Mouse (Mus musculus) cerebellum, postnatal 4 days (tissue): ENCODE measurements at regions not wholly inside any gene's neighbourhood (a gene's known extent, or its start where the extent isn't known, plus 50 kb on each side); places are given as distances from the start of the nearest gene placed in this dataset.

ENCODE experiments used
- DNase-seq, 2 experiments: peaks; one replicate each; pipeline ENCODE4 v3.0.0; 2022; ENCODE audit warnings: low spot score in 2 of 2, mixed read lengths in 1 of 2

DNA sequence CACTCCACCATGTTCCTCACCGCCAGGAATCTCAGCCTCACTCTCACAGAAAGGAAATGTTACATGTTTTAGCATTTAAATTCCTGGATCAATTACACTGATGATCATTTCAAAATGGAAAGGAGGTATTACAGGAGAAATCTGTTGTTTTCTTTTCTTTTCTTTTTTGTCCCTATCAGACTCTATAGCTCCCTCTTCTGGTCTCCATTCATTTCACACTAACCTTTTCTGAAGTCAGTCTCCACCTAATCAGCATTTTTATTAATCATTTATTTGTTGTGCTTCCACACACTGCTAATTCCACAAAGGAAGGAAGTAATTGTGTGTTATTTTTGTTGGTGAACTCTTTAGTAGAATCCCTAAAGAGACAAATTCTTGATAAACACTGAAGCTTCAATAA, 130.5 kb upstream of the Car10 start:
- DNase-seq, result no peak

- no peak for DNase-seq
These were observed 98.2 kb upstream of the Car10 start for GRCm38 (mm10) chr11:92999603-93000002.

DNA sequence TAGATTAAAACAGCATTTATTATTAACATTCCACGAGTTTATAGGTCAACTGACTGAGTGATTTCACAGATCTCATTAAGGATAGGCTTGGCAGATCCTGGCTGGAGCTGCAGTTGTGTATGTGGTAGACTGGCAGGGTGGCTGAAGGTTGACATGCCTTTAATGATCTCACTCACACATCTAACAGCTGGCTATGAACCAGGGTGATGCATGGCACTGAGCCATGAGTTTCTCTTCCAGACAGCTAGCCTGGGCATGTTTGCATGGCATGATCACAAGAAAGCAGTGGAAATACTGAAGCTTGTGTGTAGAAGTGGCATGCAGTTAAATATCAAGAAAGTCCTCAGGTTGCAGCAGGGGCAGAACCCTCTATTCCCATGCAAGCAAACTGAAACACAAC, 91.8 kb upstream of the Car10 start:
- peak in 1 of 2 experiments; percentile 2 for DNase-seq

- DNase-seq, result no peak
These were observed 71.8 kb upstream of the Car10 start for GRCm38 (mm10) chr11:93025981-93026380.

DNA sequence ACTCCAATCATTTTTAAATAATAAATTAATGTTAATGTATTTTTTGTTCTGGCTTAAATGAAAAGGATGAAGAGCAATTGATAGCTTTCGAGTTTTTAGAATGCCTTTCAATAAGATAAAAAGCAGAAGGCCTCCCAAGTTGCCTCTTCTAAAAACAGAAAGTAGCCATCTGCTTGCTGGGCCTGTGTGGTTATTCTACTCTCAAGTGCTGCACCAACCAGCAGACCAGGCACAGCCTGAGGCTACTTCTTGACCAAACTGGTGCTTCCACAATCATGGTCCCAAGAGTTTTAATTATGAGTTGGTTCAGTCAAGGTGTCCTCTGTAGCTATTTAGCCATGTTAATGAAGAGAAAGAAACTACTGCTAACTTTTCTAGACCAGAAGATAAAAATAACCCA, 62.3 kb upstream of the Car10 start:
- DNase-seq, result no peak

DNA sequence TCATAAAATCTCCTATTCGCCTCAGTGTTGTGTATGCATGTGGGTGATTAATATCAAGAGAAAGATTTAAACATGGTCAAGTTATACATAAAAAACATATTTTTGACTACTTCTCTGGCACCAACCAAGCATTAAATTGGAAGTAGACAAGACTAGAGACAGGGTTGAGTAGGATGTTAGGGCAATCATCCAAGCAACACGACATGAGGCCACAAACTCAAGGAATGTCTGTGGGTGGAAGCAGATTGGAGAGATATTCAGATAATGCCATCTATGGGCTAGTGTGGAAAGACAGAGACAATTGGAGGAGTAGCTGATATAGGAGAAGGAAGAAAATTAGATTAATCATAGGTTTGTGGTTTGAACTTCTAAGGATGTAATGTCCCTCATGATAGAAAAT, 60.0 kb upstream of the Car10 start:
- no peak for DNase-seq

- DNase-seq, result no peak
These were observed 58.5 kb upstream of the Car10 start for GRCm38 (mm10) chr11:93039325-93039724.

- DNase-seq, result no peak
These were observed 57.0 kb upstream of the Car10 start for GRCm38 (mm10) chr11:93040816-93041215.

GRCm38 (mm10) chr11:93044998-93045397, 52.8 kb upstream of the Car10 start:
- no peak for DNase-seq
